Mouse (Mus musculus) midbrain, postnatal 0 days (tissue): ENCODE measurements at regions not wholly inside any gene's neighbourhood (a gene's known extent, or its start where the extent isn't known, plus 50 kb on each side); places are given as distances from the start of the nearest gene placed in this dataset.
A peak's percentile ranks its signal among the peaks of the same experiment; 100 is the strongest.

Experiments used
- ATAC-seq: fragments of 200-750 bp; cut with Nextera tagmentation; 2 replicates; pipeline ENCODE4 v1.8.0; 2017; ENCODE audit warnings: moderate number of reproducible peaks, mild to moderate bottlenecking, moderate TSS enrichment, moderate library complexity; ENCODE audit not compliant: low FRiP score
- DNase-seq: peaks from one replicate; pipeline ENCODE4 v3.0.0-alpha.2; 2015; ENCODE audit warnings: low spot score
- H3K27ac ChIP-seq: fragments of 300-500 bp; sonication (generic); 2 replicates; pipeline ENCODE4 v1.5.1; 2014; ENCODE audit warnings: low read depth, mild to moderate bottlenecking, low read length, mixed read lengths
- H3K27me3 ChIP-seq: fragments of 300-500 bp; sonication (generic); 2 replicates; pipeline ENCODE4 v1.6.1; 2014; ENCODE audit warnings: low read length, control low read depth, mixed read lengths; ENCODE audit not compliant: insufficient read depth
- H3K36me3 ChIP-seq: fragments of 300-500 bp; sonication (generic); 2 replicates; pipeline ENCODE4 v1.6.1; 2014; ENCODE audit warnings: low read length, control low read depth, mixed read lengths; ENCODE audit not compliant: insufficient read depth
- H3K4me1 ChIP-seq: fragments of 300-500 bp; sonication (generic); 2 replicates; pipeline ENCODE4 v1.6.1; 2014; ENCODE audit warnings: mild to moderate bottlenecking, control low read depth, antibody characterized with exemption, low read length, mixed read lengths; ENCODE audit not compliant: insufficient read depth
- H3K4me2 ChIP-seq: fragments of 300-500 bp; sonication (generic); 2 replicates; pipeline ENCODE4 v1.6.1; 2014; ENCODE audit warnings: low read depth, mild to moderate bottlenecking, low read length, mixed read lengths; ENCODE audit not compliant: poor library complexity, severe bottlenecking
- H3K4me3 ChIP-seq: fragments of 300-500 bp; sonication (generic); 2 replicates; pipeline ENCODE4 v1.5.1; 2014; ENCODE audit warnings: low read depth, mild to moderate bottlenecking, low read length, moderate library complexity
- H3K9ac ChIP-seq: fragments of 300-500 bp; sonication (generic); replicated peaks from 2 replicates; pipeline ENCODE4 v1.6.1; 2014; ENCODE audit warnings: mild to moderate bottlenecking, low read length, moderate library complexity, mixed read lengths; ENCODE audit not compliant: poor library complexity, severe bottlenecking
- H3K9me3 ChIP-seq: fragments of 300-500 bp; sonication (generic); 2 replicates; pipeline ENCODE4 v1.6.1; 2016; ENCODE audit warnings: low read length, control low read depth
- CTCF ChIP-seq: IDR thresholded peaks from 2 replicates; pipeline ENCODE4 v1.5.1; 2016; ENCODE audit warnings: antibody characterized with exemption, mild to moderate bottlenecking
- WGBS: fragments of 180-500 bp; shearing (Covaris S2); extraction: QIAGEN DNeasy Blood & Tissue Kit; methylation state at CpG from one replicate; pipeline ENCODE4 v1.1.7; 2014; 5-methylcytosine and 5-hydroxymethylcytosine counted together

DNA sequence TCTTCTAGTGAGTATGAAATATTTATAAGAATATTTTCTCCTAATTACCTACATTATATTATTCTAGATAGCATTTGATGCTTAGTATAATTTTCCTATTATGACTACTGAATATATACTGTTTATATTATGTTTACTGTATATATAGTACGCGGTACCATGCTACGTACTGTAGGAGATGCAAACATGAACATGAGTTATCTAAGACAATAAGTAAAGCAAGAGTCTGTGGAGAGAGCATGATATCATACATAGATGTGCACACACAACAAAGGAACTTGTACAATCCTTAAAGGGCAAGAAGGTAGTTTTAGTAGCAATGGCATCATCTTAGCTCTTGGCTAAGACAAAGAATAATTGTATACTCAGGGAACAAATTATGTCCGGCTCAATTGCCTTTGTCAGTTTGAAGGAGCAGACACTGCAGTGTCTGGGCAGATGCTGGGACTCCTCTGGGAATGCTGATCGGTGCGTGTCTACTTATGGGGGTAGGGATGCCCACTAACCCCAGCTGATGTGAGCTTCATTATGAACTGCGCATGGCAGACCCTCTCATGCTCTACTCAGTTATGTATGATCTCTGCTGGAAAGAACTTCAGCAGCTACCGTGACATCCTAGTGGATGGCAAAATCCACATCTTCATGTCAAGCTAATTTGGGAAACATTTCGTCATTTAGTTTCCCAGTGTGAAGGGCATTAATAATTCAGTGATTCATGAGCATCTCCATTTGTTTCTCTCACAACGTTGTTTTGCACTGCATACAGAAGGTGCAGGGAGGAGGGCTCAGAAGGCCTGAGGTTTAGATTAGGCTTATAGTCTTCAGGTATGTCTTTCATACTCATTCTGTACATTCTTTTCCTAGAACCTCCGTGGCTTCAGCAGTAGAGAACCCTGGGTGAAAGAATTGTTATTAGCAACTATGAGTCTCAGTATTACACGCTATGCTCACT lies 70.8 kb upstream of the Mycbp2 start:
- WGBS: 58% methylated on average over 12 of the region's 12 CpGs
- DNase-seq (no peak), ATAC-seq (0 out of 2 replicates have a peak, but pooled peaks have one; percentile 38)
- Histone ChIP-seq H3K4me2 (no peak overlapping the region), H3K9me3 (no peaks in the 10 kb centered on the region), H3K4me1 (no peaks in the 10 kb centered on the region), H3K4me3 (no peak overlapping the region), H3K27me3 (no peaks in the 10 kb centered on the region), H3K36me3 (no peaks in the 10 kb centered on the region), H3K27ac (no peak overlapping the region), H3K9ac (no peak overlapping the region)
- no peak for TF ChIP-seq CTCF

DNA sequence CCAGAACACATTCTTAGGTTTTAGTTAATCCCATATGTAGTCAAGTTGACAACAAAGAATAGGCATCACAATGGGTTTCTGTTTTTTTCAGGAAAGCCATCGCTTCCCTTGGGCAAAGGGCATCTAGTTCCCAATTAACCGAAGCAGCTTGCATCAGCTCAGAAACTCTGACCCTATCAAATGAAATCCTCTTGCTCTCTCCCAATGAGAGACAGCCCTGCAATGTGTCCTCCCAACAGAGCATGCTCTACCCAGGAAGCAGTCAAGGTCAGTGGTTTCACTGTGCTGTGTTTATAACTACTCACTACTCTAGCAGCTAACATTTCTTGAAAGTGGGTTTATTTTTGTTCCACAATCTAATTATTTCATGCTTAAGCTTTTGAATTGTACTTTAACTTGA lies 58.0 kb upstream of the Mycbp2 start:
- Histone ChIP-seq H3K27ac (no peak overlapping the region), H3K9ac (no peak overlapping the region), H3K9me3 (no peaks in the 10 kb centered on the region), H3K27me3 (no peaks in the 10 kb centered on the region), H3K4me1 (no peaks in the 10 kb centered on the region), H3K36me3 (no peaks in the 10 kb centered on the region), H3K4me2 (no peak overlapping the region), H3K4me3 (no peak overlapping the region)
- no peak for TF ChIP-seq CTCF
- 74% methylated on average over 2 of the region's 2 CpGs for WGBS
- ATAC-seq: no peak
- DNase-seq: no peak

DNA sequence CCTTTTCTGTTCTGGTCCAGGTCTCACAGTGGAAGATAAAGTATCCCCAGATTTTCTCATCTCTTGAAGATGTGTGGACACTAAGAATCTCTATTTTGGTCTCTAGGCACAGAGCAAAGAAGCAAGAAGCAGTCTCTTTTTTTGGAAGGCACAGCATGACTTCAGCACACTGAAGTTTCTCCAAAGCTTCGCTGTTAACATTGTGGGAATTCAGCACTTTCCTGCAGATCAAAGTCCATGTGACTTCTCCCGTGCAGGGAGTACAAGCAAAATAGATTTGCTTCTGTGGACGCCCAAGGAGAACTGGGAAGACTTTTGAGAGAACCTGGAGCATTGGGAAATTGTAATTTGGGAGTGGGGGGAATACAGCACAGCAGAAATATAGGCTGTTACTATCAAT lies 56.4 kb upstream of the Mycbp2 start:
- no peaks in the 10 kb centered on the region for H3K9me3 ChIP-seq
- 64% methylated on average over 3 of the region's 3 CpGs for WGBS
- no peak overlapping the region for H3K4me3 ChIP-seq
- ATAC-seq (no peak), DNase-seq (no peak)
- H3K27ac ChIP-seq: no peak overlapping the region
- no peaks in the 10 kb centered on the region for H3K4me1 ChIP-seq
- TF ChIP-seq CTCF: no peak
- no peak overlapping the region for H3K9ac ChIP-seq
- H3K4me2 ChIP-seq: no peak overlapping the region
- no peaks in the 10 kb centered on the region for H3K36me3 ChIP-seq
- H3K27me3 ChIP-seq: no peaks in the 10 kb centered on the region

GRCm38 (mm10) chr14:103401983-103402382 lies 55.4 kb upstream of the Mycbp2 start:
- no peak for TF ChIP-seq CTCF
- Histone ChIP-seq H3K9me3 (no peaks in the 10 kb centered on the region), H3K27ac (no peak overlapping the region), H3K4me3 (no peak overlapping the region), H3K9ac (no peak overlapping the region), H3K27me3 (no peaks in the 10 kb centered on the region), H3K4me1 (no peaks in the 10 kb centered on the region), H3K36me3 (no peaks in the 10 kb centered on the region), H3K4me2 (no peak overlapping the region)
- ATAC-seq (no peak), DNase-seq (no peak)
- 86% methylated on average over 2 of the region's 2 CpGs for WGBS

DNA sequence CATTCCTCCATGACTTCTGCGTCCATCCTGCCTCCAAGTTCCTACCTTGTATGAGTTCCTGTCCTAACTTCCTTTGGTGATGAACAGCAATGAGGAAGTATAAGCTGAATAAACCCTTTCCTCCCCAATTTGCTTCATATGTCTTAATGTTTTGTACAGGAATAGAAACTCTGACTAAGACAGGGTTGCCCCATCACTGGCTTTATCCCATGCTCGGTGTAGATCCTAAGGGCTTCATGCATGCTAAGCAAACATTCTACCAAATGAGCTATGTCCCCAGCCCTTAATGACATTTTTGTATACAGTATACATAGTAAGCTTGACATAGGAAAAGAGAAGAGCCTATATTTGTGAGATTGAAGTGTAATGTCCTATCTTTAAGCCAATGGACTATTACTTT lies 54.7 kb upstream of the Mycbp2 start:
- Histone ChIP-seq H3K4me3 (no peak overlapping the region), H3K4me2 (no peak overlapping the region), H3K4me1 (no peaks in the 10 kb centered on the region), H3K9ac (no peak overlapping the region), H3K9me3 (no peaks in the 10 kb centered on the region), H3K27me3 (no peaks in the 10 kb centered on the region), H3K36me3 (no peaks in the 10 kb centered on the region), H3K27ac (no peak overlapping the region)
- ATAC-seq (no peak), DNase-seq (no peak)
- WGBS: 91% methylated on average over 2 of the region's 2 CpGs
- no peak for TF ChIP-seq CTCF

GRCm38 (mm10) chr14:103398401-103398800 lies 51.8 kb upstream of the Mycbp2 start:
- TF ChIP-seq CTCF: no peak
- no peak overlapping the region for H3K4me3 ChIP-seq
- no peak overlapping the region for H3K4me2 ChIP-seq
- no peak overlapping the region for H3K9ac ChIP-seq
- H3K27ac ChIP-seq: no peak overlapping the region
- ATAC-seq (no peak), DNase-seq (no peak)
- 100% methylated on average over 1 of the region's 1 CpGs for WGBS
- H3K4me1 ChIP-seq: no peaks in the 10 kb centered on the region
- no peaks in the 10 kb centered on the region for H3K9me3 ChIP-seq
- no peaks in the 10 kb centered on the region for H3K27me3 ChIP-seq
- no peaks in the 10 kb centered on the region for H3K36me3 ChIP-seq
